In genomic region chr11:3697441-3697840, GRCm38 (mm10) we compare ENCODE assay signal across 15 mouse cellular contexts. TPM values are rescaled to one million over a fixed set of nuclear protein-coding genes. Genes with fewer than 3 reads are reported as not detected.
DNase-seq lines count a peak whose midpoint lies in the region; ATAC-seq and TF ChIP-seq lines count a peak whose summit lies in the region.
"Had no signal": no experiment of that assay in that cellular context is flagged by ENCODE, and none has a peak within 500 bp of the region (broad histone marks: within the 10 kb centered on the region; RNA-seq: fewer than 3 reads in every experiment).

No protein-coding gene starts in this region.

- no peak overlapping the region for H3K9ac ChIP-seq in lung, embryonic 14.5 days
- H3K9ac ChIP-seq: embryonic facial prominence, embryonic 12.5 days; heart, embryonic 15.5 days; hindbrain, embryonic 14.5 days; limb, embryonic 13.5 days had no signal

- no peaks in the 10 kb centered on the region for H3K4me1 ChIP-seq in lung, embryonic 14.5 days (ENCODE audit: insufficient read depth)
- H3K4me1 ChIP-seq in cortical plate, adult 2 months (ENCODE audit: control insufficient read depth, insufficient read depth, low read length) = no peaks in the 10 kb centered on the region
- H3K4me1 ChIP-seq: embryonic facial prominence, embryonic 12.5 days; heart, embryonic 15.5 days; limb, embryonic 13.5 days had no signal

- H3K4me3 ChIP-seq in lung, embryonic 14.5 days (ENCODE audit: low read depth, low read length) = no peak overlapping the region
- no peak overlapping the region for H3K4me3 ChIP-seq in cortical plate, adult 2 months (ENCODE audit: insufficient read depth, low read length)
- H3K4me3 ChIP-seq: embryonic facial prominence, embryonic 12.5 days; heart, embryonic 15.5 days; limb, embryonic 13.5 days had no signal

- H3K27ac ChIP-seq in lung, embryonic 14.5 days (ENCODE audit: low read depth) = no peak overlapping the region
- no peak overlapping the region for H3K27ac ChIP-seq in cortical plate, adult 2 months (ENCODE audit: insufficient read depth, low read length)
- H3K27ac ChIP-seq: embryonic facial prominence, embryonic 12.5 days; heart, embryonic 15.5 days; hindbrain, embryonic 14.5 days; limb, embryonic 13.5 days had no signal

- DNase-seq in heart, adult 11 months = peak; percentile 15
- no peak for DNase-seq in heart, adult 18-20 months
- peak; percentile 23 for DNase-seq in lung, embryonic 14.5 days
- DNase-seq in lung, postnatal 10 days = no peak
- peak; percentile 41 for DNase-seq in ES-CJ7 (ENCODE audit: low read depth, low spot score)
- DNase-seq in kidney, adult 18-20 months = no peak
- DNase-seq: adrenal gland, adult 2 months; cerebellum, adult 9-11 months; kidney, adult 8-10 months; thymus, adult 18-20 months had no signal

- no peaks in the 10 kb centered on the region for H3K36me3 ChIP-seq in lung, embryonic 14.5 days (ENCODE audit: insufficient read depth)
- H3K36me3 ChIP-seq: heart, embryonic 15.5 days had no signal

- 85% methylated on average over 3 of the region's 3 CpGs for WGBS in lung, embryonic 14.5 days

- no peaks in the 10 kb centered on the region for H3K27me3 ChIP-seq in lung, embryonic 14.5 days (ENCODE audit: insufficient read depth, low read length)
- H3K27me3 ChIP-seq: embryonic facial prominence, embryonic 12.5 days; heart, embryonic 15.5 days; limb, embryonic 13.5 days had no signal

- no peak for ATAC-seq in lung, embryonic 14.5 days (ENCODE audit: insufficient read depth)

- no peak for TF ChIP-seq POLR2A in cortical plate, adult 2 months (IDR thresholded peaks at IDR 0.05; ENCODE audit: extremely low read depth, insufficient read depth, low read length)

- peak; percentile 38; the same call in 1 of the 2 replicates for TF ChIP-seq CTCF in lung, embryonic 14.5 days (IDR thresholded peaks at IDR 0.05; ENCODE audit: low read depth)
- peak; percentile 13; the same call in 1 of the 2 replicates for TF ChIP-seq CTCF in cortical plate, adult 2 months (IDR thresholded peaks at IDR 0.05; ENCODE audit: extremely low read depth, insufficient read depth, low read length)

- no peaks in the 10 kb centered on the region for H3K9me3 ChIP-seq in lung, embryonic 14.5 days (ENCODE audit: low read depth, low read length)
- H3K9me3 ChIP-seq: embryonic facial prominence, embryonic 12.5 days; heart, embryonic 15.5 days; limb, embryonic 13.5 days had no signal

- H3K4me2 ChIP-seq in lung, embryonic 14.5 days = no peak overlapping the region
- H3K4me2 ChIP-seq: embryonic facial prominence, embryonic 12.5 days; heart, embryonic 15.5 days; hindbrain, embryonic 14.5 days; limb, embryonic 13.5 days had no signal

RNA-seq across cellular contexts. Expression of gene Morc2a, which starts 48.5 kb away (rescaled TPM):
- total RNA-seq in heart, adult 18-20 months (2021) = 10 to 100 TPM; 16.8 to 20.7 TPM
- 25.7 and 27.1 TPM in 2 replicates for polyA plus RNA-seq in lung, embryonic 14.5 days (2014; fragmentation: Nextera tagmentation; extraction: Ambion mirVana)
- polyA plus RNA-seq in cortical plate, adult 2 months (2012; rRNA removed) = 24.5 and 26.3 TPM in 2 replicates

Comparison
In these comparisons a context has a peak if more than half of its experiments do, and no peak if none do; other contexts are left out.
1. DNase-seq: peak in heart, adult 11 months (single experiment), lung, embryonic 14.5 days (single experiment) and ES-CJ7 (single experiment); none in heart, adult 18-20 months (0 of 2), lung, postnatal 10 days (single experiment) and kidney, adult 18-20 months (single experiment).